Mouse (Mus musculus) cerebellum, adult 9-10 months (tissue): ENCODE measurements around the gene Hspa2.
"Not testable (repeated sequence)": the region's sequence is repeated elsewhere in the genome, so short reads cannot be mapped to it uniquely, and the experiment has no call there.

Experiments used
- DNase-seq: peaks from one replicate; pipeline ENCODE4 v3.0.0; 2022

The Hspa2 gene

DNA sequence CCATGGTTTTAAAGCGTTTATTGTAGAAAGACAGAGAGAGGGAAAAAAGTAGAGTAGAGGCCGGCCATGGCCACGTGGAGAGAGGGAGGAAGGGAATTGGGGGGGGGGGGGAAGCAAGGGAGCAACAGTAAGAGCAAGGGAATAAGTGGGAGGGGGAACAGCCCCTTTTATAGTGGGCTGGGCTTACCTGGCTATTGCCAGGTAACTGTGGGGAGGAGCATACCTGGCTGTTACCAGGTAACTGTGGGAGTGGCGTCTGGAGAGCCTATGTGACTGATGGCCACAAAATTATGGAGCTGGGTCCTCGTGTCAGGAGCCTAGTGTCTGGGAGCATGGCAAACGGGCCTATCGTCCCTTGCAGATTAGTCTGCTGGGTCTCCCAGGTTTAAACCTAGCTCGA, 31.6 kb downstream of the Hspa2 start:
- no peak for DNase-seq

DNA sequence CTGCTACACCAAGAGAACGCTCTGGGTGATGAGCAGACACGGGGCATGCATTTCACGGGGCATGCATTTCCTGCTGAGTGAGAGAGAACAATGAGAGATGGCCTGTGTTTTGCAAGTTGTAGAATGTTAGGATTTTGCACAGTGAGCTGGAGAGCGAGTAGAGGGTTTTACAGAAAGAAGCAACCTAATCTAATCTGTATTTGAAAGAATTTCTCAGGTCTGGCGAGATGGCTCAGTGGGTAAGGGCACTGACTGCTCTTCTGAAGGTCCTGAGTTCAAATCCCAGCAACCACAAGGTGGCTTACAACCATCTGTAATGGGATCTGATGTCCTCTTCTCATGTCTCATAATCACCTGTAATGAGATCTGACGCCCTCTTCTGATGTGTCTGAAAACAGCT, 39.5 kb downstream of the Hspa2 start:
- DNase-seq, result not testable (repeated sequence)

DNA sequence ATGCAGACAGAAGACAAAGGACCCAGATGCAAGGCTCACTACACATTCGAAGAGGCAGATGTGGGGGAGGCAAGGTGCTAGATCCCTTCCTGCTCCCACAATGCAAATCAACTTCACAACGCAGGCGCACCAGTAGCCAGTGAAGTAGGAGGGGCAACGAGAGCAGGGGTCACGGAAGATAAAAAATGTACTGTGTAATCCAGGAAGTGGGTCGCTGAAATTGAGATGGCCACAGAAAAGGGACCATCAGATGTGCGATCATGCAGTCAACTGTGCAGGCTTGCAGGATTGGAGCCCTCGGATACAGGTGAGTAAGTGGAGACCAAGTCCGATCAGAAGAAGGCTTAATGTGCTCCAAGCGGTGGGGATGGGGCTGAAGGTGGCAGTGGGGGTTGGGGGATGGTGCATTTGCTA, 40.4 kb downstream of the Hspa2 start:
- DNase-seq, result no peak

DNA sequence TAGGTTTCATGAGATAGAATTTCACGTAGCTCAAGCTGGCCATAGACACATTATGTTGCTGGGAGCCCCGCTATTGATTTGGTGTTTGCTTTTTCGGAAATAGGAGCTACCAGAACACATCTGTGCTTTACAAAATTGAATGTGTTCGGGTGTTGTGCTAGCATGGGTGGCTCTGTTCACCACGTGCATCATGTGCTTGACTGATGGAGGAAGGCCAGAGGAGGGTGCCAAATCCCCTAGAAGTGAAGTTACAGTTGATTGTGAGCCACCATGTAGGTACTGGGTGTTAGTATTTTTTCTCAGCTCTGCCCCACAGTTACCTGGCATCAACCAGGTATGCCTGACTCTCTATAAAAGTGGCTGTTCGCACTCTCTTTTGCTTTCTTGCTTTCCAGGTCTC, 40.9 kb downstream of the Hspa2 start:
- DNase-seq, result no peak

DNA sequence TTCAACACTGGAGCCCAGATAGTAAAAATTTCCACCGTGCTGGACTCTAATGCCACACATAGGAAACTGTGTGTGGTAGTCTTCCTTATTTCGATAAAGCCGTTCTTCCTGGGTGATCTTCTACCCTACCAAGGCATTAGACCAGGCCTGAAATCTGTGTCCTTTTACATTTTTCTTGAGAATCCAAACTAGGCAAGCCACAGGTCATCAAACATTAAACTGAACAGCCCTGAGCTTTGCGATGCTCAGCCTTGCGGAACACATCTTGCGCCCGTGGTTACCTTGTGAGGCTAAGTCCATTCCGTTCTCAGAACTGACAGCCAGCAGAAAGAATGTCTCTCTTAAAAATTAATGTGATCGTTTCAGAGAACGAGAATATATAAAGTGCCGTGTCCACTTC, 42.2 kb downstream of the Hspa2 start:
- DNase-seq, result no peak

DNA sequence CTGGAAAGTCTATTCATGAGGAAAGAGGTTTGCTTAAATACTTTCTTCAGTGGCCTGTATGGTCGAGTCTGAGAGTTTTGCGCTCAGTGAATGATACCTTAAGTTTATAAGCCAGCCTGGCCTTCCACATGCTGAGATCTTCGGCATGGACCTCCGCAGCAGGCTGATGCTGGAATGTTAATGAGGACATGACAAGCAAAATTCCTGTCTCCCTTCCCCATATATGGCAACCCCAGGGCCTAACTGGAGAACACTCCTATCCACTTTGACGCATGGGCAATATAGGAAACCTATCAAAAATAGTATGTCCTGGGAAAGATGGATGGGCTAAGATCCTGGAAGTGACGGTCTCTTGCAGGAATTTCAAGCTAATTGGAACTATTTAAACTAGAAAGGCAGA, 44.2 kb downstream of the Hspa2 start:
- DNase-seq, result no peak

DNA sequence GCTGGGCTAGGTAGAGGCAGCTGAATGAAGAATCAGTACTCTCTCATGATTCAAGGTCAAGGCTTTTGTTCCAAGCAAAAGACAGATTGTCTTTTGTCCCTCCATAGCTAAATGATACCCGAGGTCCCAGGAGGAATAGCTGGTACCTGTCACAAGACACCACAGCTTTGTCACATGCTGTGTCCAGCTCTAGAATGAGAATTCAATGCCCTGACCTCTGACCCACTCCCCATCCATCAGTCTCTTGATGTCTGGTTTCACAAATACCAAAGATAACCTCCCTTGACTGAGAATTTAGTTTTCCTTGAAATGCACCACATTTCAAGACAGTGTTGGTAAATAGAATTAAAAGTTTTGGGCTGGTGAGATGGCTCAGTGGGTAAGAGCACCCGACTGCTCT, 48.2 kb downstream of the Hspa2 start:
- no peak for DNase-seq
